Mouse (Mus musculus) macrophage (primary cell): ENCODE data around the gene Zfp664. TPM values are rescaled to one million over a fixed set of nuclear protein-coding genes. Genes with fewer than 3 reads are reported as not detected.

Source experiments
- H3K27ac ChIP-seq: fragments of 350-480 bp; formaldehyde crosslinking; 2 replicates; pipeline ENCODE4 v1.9.0; 2021
- H3K36me3 ChIP-seq: fragments of 350-480 bp; formaldehyde crosslinking; 2 replicates; pipeline ENCODE4 v1.9.0; 2021; ENCODE audit errors: inconsistent target
- H3K4me3 ChIP-seq: fragments of 350-480 bp; formaldehyde crosslinking; 2 replicates; pipeline ENCODE4 v1.9.0; 2021; ENCODE audit errors: inconsistent target
- H3K79me2 ChIP-seq: fragments of 350-480 bp; formaldehyde crosslinking; 2 replicates; pipeline ENCODE4 v1.9.0; 2021; ENCODE audit errors: inconsistent target
- WGBS: methylation state at CpG from one replicate; pipeline ENCODE4 v1.1.7; 2026; ENCODE audit warnings: inconsistent platforms; ENCODE audit not compliant: missing documents; 5-methylcytosine and 5-hydroxymethylcytosine counted together
- polyA plus RNA-seq: library from polyadenylated mRNA; stranded (reverse); fragments of 250-400 nt; gene quantifications from 3 replicates; pipeline ENCODE4 v1.2.4, GENCODE M21; 2018; ENCODE audit warnings: inconsistent platforms

Gene Zfp664
- polyA plus RNA-seq, 1 experiment from 2014 or later, result 19.9 TPM

DNA sequence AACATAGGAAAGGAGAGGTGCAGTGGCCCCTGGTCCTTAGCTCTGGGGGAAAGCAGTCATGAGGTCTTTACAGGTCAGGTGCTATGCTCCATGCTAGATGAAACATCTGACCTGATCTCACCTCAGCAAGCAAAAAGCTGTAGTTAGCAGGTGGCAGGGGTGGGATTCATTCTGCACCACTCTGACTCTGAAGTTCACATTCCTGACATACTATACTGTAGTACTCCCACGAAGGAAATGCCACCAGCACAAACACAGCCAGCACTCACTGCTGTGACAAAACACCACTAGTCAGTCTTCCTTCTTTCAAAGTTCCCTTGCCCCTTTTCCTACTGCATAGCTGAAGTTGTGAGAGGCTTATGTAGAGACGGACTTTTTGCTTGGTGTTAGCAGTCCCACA lies 10.2 kb upstream of the Zfp664 start:
- no peaks in the 10 kb centered on the region for H3K79me2 ChIP-seq
- no peak overlapping the region for H3K4me3 ChIP-seq
- H3K27ac ChIP-seq, result no peak overlapping the region
- H3K36me3 ChIP-seq, result no peaks in the 10 kb centered on the region
- 59% methylated on average over 2 of the region's 2 CpGs for whole genome bisulfite sequencing

DNA sequence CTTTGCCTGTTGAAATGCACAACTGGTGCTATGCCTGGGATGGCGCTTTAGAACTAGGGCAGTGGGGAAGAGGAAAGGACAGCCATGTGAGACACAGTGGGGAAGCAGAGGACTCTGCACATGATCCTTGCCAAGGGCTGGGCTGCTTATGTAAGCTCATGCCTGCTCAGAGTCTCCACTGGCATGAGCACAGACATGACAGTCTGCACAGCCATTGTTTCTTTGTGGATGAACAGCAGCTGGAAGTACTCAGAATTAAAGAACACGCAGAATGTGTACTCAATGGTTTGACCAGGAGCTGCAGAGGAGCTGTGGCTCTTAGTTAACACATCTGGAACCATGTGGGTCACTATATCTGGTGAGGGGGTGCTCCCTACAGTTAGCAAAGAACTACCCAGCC lies 9.4 kb upstream of the Zfp664 start:
- Histone ChIP-seq H3K36me3 (no peaks in the 10 kb centered on the region), H3K4me3 (no peak overlapping the region), H3K79me2 (no peaks in the 10 kb centered on the region), H3K27ac (no peak overlapping the region)
- 96% methylated on average over 2 of the region's 2 CpGs for WGBS

DNA sequence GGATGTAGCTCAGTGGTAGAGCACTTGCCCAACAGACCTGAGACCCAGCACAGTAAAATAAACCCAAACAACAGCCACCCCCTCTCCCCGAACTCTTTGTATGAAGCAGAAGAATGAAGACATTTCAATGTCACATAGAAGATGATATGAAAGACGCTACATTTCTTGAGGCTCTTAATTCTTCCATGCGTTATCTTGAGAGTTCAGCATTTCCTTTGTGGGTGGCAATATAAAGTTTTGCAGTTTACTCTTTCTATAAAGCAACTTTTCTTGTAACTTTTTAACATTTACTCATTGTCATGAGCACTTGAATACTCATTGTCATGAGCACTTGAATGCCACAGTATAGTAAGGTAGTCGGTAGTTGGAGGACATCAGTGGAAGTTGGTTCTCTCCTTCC lies 8.3 kb upstream of the Zfp664 start:
- WGBS, result 89% methylated on average over 4 of the region's 4 CpGs
- Histone ChIP-seq H3K36me3 (no peaks in the 10 kb centered on the region), H3K4me3 (no peak overlapping the region), H3K79me2 (no peaks in the 10 kb centered on the region), H3K27ac (no peak overlapping the region)

DNA sequence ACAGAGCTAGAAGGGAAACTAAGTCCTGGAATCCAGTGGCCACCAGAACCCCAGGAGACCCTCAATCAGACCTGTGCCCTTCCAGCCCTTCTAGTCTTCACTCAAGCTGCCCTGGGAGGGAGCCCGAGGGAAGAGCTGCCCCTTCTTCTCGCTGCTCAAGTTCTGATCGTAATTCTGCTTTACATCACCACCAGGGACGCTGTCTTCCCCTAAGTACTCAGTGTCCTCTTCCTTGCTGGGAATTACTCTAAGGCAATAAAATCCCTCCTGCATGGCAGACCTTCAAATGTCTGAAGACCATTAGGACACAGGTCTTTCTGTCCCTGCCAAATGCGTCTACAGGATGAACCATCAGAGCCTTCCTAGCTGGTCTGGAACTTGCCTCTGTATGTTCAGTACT lies 2.5 kb upstream of the Zfp664 start:
- Histone ChIP-seq H3K27ac (no peak overlapping the region), H3K36me3 (no peaks in the 10 kb centered on the region), H3K4me3 (no peak overlapping the region), H3K79me2 (no peaks in the 10 kb centered on the region)
- WGBS, result 5% methylated on average over 5 of the region's 5 CpGs

DNA sequence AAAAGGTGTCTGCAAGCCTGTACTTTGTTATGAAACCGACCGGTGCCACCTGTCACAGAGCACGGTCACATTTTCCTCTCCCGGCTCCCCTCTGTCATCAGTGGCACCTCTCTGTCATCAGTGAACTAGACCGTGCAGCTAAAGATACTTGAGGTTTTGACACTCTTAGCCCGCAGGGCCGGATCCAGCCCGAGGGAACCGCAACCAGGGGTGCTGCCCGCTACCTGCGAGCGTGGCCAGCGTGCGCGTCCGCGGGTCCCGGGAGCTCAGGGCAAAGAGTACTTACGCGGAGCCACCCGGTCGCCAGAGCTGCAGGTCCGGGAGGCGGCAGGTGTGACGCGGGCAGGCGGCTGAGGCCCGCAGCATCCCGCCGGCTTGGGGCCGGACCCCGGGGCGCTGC lies 1.0 kb upstream of the Zfp664 start:
- no peaks in the 10 kb centered on the region for H3K36me3 ChIP-seq
- H3K79me2 ChIP-seq, result no peaks in the 10 kb centered on the region
- no peak overlapping the region for H3K4me3 ChIP-seq
- under 1% methylated on average over 29 of the region's 33 CpGs for WGBS
- H3K27ac ChIP-seq, result no peak overlapping the region

DNA sequence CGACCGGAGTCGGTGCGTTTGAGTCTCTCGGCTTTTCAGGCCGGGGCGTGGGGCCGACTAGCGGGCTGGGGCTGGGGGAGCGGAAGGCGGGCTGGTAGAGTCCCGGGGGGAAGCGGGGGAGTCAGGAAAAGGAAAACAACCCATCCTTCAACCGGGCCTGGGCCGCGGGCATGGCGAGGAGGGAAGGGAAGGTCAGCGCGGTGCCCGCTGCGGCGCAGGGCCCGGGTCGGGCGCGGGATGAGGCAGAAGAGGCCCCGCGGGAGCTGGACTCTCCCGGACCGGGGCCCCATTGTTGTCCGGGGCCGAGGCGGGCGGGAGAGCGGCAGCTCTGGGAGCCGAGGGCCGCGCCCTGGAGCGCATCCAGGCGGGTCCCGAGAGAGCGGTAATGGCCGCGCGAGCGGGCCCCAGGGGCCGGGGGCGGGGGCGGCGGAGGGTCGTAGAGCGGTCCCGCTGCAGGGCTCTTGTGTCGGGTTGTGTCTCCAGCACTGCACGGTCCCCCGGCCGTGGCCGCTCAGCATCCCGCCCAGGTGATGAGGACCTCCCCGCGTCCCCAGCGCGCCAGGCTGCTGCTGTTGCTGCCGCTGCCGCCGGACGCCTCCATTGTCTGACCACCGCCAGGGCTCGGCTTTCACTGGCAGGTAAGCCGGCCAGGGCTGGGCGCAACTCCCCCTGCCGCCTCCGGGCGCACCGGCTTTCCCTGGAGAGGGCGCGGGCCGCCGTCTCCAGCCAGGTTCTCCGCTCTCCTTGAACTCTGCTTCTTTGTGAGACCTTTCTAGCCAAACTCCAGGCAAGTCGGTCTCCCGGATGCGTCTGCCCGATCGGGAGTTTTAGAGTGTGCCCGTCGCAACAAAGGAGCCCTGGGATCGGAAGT lies 615 bp downstream of the Zfp664 start:
- Histone ChIP-seq H3K27ac (no peak overlapping the region), H3K36me3 (no peaks in the 10 kb centered on the region), H3K79me2 (peaks cover 5% of the 10 kb centered on the region; the same call in 1 of the 2 replicates), H3K4me3 (peak overlapping the region; percentile 19; the same call in 1 of the 2 replicates)
- under 1% methylated on average over 63 of the region's 88 CpGs for WGBS

DNA sequence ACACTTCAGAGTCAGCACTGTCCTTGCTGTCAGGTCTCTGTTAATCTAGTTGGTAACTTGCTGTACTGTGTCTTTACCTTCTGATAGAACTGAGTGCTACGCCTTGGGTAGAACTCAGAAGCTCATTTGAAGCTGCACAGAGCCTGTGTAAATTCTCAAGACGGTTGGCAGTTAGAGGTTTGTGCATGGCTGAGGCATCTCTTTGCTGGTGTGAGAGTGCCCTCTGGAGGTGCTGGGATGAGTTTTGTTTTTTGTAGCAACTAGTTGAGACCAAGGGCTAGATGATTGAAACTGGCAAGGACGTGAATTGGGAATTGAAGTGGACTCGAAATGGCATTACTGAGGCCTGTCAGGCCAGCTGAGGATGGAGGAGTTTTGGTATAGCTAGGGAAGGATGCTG lies 6.5 kb downstream of the Zfp664 start:
- WGBS, result 56% methylated on average over 4 of the region's 4 CpGs
- Histone ChIP-seq H3K4me3 (no peak overlapping the region), H3K79me2 (peaks cover 26% of the 10 kb centered on the region; the same call in 1 of the 2 replicates), H3K36me3 (no peaks in the 10 kb centered on the region), H3K27ac (no peak overlapping the region)

DNA sequence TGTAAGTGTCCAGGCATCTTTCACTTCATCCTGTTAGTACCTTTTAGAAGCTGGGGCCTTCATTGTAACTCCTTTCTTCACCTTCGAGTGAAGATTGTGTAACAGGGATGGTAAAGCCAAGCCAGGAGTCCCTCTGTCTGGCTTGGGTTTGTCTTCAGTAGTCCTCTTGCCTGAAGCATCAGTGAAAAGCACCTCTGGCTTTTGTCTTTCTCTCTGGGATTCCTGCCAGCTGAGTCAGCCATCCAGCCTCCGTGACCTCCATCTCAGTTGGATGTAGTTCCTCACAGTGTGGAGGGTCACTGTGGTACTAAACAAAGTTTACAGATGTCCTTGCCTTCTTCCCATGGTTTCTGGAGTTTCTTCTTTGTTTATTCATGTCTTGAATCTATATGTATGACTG lies 9.5 kb downstream of the Zfp664 start:
- H3K4me3 ChIP-seq, result no peak overlapping the region
- no peaks in the 10 kb centered on the region for H3K36me3 ChIP-seq
- no peak overlapping the region for H3K27ac ChIP-seq
- H3K79me2 ChIP-seq, result peaks cover 26% of the 10 kb centered on the region; the same call in 1 of the 2 replicates
- WGBS, result 88% methylated on average over 2 of the region's 2 CpGs

DNA sequence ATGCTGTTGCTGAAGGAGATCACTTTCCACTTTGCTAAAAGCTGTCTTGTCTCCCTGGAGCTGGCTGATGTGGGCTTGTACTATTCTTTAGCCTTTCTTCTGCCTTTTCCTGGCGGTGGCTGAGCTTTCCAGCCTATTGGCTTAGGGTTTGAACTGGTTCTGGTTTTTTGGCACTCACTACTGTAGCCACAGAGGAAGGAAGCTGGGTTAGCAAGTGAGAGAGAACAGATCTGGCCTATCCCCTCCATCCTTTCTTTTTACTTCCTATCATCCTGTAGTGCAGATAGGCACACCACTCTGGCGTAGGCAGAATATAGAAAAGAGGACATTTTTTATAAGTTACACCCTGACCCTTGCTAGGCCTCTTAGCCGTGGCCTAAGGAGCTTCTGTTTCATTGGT lies 10.6 kb downstream of the Zfp664 start:
- peaks cover 21% of the 10 kb centered on the region; the same call in 1 of the 2 replicates for H3K79me2 ChIP-seq
- no peak overlapping the region for H3K27ac ChIP-seq
- no peak overlapping the region for H3K4me3 ChIP-seq
- H3K36me3 ChIP-seq, result no peaks in the 10 kb centered on the region
- WGBS, result 20% methylated on average over 3 of the region's 3 CpGs

DNA sequence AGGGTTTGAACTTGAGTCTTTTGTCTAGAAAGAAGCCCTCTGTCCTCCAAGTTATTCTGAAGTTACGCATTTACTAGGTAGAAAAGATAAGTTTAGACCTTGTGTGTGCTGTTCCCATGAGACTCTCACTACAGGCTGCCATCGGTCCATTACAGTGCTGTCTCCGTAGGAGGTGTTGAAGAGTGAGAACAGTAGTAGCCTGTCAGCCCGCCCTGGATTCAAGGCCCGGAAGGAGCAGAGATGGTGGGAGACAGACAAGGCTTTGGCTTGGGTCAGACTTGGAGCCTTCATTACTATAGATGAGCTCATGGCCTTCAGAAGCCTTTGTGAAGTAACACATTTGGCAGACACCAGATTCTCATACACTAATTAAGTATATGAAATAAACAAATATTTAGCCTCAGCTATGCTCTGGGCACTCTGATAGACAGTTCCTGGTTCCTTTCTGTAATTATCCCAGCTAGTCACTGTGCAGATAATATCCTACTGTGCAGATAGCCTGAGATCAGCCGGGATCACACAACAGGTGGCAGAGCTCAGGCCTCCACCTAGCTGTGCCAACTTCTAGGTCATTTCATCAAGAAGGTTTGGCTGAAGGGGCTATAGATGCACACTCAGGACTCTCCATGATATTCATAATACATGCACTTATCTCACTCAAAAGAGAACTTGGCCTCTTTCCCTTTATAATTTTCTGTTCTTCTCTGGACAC lies 11.6 kb downstream of the Zfp664 start:
- Histone ChIP-seq H3K36me3 (no peaks in the 10 kb centered on the region), H3K27ac (no peak overlapping the region), H3K4me3 (no peak overlapping the region), H3K79me2 (peaks cover 21% of the 10 kb centered on the region; the same call in 1 of the 2 replicates)
- 94% methylated on average over 6 of the region's 6 CpGs for WGBS

DNA sequence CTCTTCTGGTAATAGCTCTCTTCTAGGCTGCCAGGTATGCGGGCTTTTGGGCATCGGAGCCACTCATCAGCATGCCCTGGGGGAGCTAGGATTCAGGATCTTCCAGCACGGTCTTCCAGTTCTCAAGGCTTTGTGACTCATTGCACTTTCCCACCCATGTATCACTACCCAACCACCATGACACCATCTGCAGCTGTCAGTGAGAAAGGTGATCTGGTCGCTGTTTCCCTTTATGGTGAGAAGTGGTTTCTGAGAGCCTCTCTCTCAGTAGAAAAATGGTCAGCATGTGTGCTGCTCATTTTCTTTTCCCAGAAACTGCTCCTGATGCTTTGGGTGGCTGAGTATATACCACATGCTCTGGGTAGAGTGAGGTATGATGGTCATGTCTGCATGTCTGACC lies 16.8 kb downstream of the Zfp664 start:
- Histone ChIP-seq H3K27ac (no peak overlapping the region), H3K79me2 (no peaks in the 10 kb centered on the region), H3K4me3 (no peak overlapping the region), H3K36me3 (no peaks in the 10 kb centered on the region)
- WGBS, result 96% methylated on average over 4 of the region's 4 CpGs

DNA sequence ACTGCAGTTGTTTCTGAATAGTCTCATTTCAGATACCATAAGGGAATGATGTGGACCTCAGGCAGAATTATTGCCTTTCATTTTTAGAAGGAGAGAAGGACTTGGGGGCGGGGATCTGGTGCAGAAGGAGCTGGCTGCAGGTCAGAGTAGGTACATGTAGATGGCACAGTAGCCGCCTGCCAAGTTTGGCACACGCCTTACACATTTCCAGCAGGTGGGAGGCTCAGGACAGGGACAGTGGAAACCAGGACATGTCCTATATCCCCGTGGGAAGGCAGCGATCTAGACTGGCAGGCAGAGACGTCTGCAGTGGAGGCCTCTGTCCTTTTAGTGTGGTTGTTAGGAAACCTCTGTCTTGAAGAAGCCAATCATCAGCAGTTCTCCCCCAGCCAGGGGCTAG lies 17.3 kb downstream of the Zfp664 start:
- Histone ChIP-seq H3K79me2 (no peaks in the 10 kb centered on the region), H3K27ac (no peak overlapping the region), H3K4me3 (no peak overlapping the region), H3K36me3 (no peaks in the 10 kb centered on the region)
- WGBS, result 97% methylated on average over 6 of the region's 6 CpGs

DNA sequence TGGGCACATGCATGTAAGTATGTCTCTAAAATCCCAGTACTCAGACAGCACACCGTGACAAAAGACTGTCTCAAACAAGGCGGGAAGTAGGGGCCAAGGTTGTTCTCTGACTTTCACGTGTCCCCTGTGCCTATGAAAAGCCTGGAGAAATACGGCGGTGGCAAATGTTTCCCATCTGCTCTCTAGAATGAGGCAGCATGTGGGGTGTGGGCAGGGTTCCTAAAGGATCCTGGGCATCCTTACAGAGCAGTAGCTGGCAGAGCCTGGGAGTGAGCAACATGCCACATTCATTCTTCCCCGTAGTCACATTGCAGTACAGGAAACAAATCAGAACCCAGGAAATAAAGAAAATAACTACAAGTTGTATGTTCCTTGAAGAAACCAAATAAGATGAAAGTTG lies 21.4 kb downstream of the Zfp664 start:
- no peak overlapping the region for H3K4me3 ChIP-seq
- no peak overlapping the region for H3K27ac ChIP-seq
- peaks cover 13% of the 10 kb centered on the region; the same call in 1 of the 2 replicates for H3K36me3 ChIP-seq
- WGBS, result 98% methylated on average over 6 of the region's 6 CpGs
- H3K79me2 ChIP-seq, result no peaks in the 10 kb centered on the region

DNA sequence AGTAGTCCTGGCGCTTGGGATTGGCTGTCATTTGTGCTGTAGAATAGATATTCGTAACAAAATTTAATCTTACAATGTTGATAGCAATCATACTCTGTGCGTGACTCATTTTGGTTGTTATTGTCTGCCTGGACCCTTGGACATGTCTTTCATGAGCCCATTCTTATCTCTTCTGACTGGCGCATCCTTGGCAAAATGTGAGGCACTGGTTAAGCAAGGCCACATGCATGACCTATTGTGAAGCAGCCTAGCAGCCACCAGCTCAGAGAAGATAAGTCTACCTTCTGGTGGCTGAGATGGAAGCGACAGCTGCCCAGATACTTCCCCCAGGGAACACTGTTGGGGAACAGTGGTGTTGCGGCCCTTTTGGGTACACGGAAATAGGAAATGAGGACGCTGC lies 26.2 kb downstream of the Zfp664 start:
- Histone ChIP-seq H3K4me3 (no peak overlapping the region), H3K36me3 (peaks cover 13% of the 10 kb centered on the region; the same call in 1 of the 2 replicates), H3K79me2 (no peaks in the 10 kb centered on the region), H3K27ac (no peak overlapping the region)
- WGBS, result 94% methylated on average over 8 of the region's 8 CpGs

DNA sequence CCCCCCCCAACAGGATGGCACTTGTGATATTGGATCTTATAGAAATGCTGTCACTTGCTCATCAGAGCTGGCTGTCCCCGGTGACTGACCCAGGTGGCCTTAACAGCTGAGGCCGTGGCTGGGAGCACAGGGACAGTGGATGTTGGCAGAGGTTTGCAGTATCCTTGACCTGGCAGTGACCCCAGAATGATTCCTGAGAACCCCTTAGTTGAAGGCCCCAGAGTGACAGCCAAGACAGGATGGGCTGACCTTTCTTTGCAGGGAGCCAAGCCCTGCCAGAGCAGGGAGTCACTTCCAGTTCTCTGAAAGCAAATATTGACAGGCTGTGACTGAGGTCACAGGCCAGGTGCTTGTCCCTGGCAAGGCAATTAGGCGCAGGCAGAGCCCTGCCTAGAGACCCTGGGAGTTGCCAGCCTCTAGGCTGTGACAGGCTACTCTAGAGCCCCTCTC lies 29.5 kb downstream of the Zfp664 start:
- H3K4me3 ChIP-seq, result no peak overlapping the region
- 95% methylated on average over 3 of the region's 3 CpGs for WGBS
- no peak overlapping the region for H3K27ac ChIP-seq
- no peaks in the 10 kb centered on the region for H3K36me3 ChIP-seq
- H3K79me2 ChIP-seq, result no peaks in the 10 kb centered on the region
